In genomic region chr19:21012391-21012790, GRCm38 (mm10) we compare ENCODE assay signal across 25 mouse cellular contexts. TPM values are rescaled to one million over a fixed set of nuclear protein-coding genes. Genes with fewer than 3 reads are reported as not detected.
A peak's percentile ranks its signal among the peaks of the same experiment; 100 is the strongest.
DNase-seq lines count a peak whose midpoint lies in the region; ATAC-seq and TF ChIP-seq lines count a peak whose summit lies in the region.
"Had no signal": no experiment of that assay in that cellular context is flagged by ENCODE, and none has a peak within 500 bp of the region (broad histone marks: within the 10 kb centered on the region; RNA-seq: fewer than 3 reads in every experiment).

No protein-coding gene starts in this region.

- H3K9ac ChIP-seq in kidney, embryonic 15.5 days = no peak overlapping the region
- no peak overlapping the region for H3K9ac ChIP-seq in liver, adult 2 months (ENCODE audit: low read depth, low read length)
- H3K9ac ChIP-seq in liver, embryonic 11.5 days (ENCODE audit: low read depth, low read length) = no peak overlapping the region
- H3K9ac ChIP-seq: embryonic facial prominence, embryonic 13.5 days; embryonic facial prominence, embryonic 15.5 days; forebrain, embryonic 12.5 days had no signal

- no peaks in the 10 kb centered on the region for H3K4me1 ChIP-seq in kidney, adult 2 months (ENCODE audit: control insufficient read depth, insufficient read depth, low read length)
- H3K4me1 ChIP-seq in kidney, embryonic 15.5 days = no peaks in the 10 kb centered on the region
- peaks cover 6% of the 10 kb centered on the region for H3K4me1 ChIP-seq in liver, adult 2 months (ENCODE audit: control insufficient read depth, insufficient read depth, low read length)
- no peaks in the 10 kb centered on the region for H3K4me1 ChIP-seq in liver, embryonic 11.5 days (replicated peaks; ENCODE audit: control insufficient read depth, insufficient read depth, low read length)
- H3K4me1 ChIP-seq: embryonic facial prominence, embryonic 13.5 days; embryonic facial prominence, embryonic 15.5 days; forebrain, embryonic 10.5 days; forebrain, embryonic 12.5 days had no signal

- ATAC-seq in kidney, embryonic 15.5 days (replicated peaks; ENCODE audit: low FRiP score) = no peak
- no peak for ATAC-seq in liver, embryonic 11.5 days (replicated peaks; ENCODE audit: low FRiP score)
- ATAC-seq: forebrain, embryonic 14.5 days had no signal

- TF ChIP-seq POLR2A in kidney, adult 2 months (IDR thresholded peaks at IDR 0.05; ENCODE audit: low read depth, low read length) = no peak
- TF ChIP-seq POLR2A in liver, adult 2 months (IDR thresholded peaks at IDR 0.05; ENCODE audit: extremely low read depth, insufficient read depth, low read length) = no peak

- no peaks in the 10 kb centered on the region for H3K79me2 ChIP-seq in liver, adult 2 months (ENCODE audit: control insufficient read depth, insufficient read depth, low read length)

- H3K27ac ChIP-seq in kidney, adult 2 months (ENCODE audit: insufficient read depth, low read depth, low read length) = no peak overlapping the region
- H3K27ac ChIP-seq in kidney, embryonic 15.5 days = no peak overlapping the region
- no peak overlapping the region for H3K27ac ChIP-seq in liver, adult 2 months (replicated peaks; ENCODE audit: insufficient read depth, low read depth, low read length)
- H3K27ac ChIP-seq in liver, embryonic 11.5 days (ENCODE audit: low read depth, low read length) = no peak overlapping the region
- H3K27ac ChIP-seq: embryonic facial prominence, embryonic 13.5 days; embryonic facial prominence, embryonic 15.5 days; forebrain, embryonic 10.5 days; forebrain, embryonic 12.5 days had no signal

- H3K36me3 ChIP-seq in kidney, adult 2 months (ENCODE audit: control insufficient read depth, insufficient read depth, low read length) = no peaks in the 10 kb centered on the region
- H3K36me3 ChIP-seq in kidney, embryonic 15.5 days = no peaks in the 10 kb centered on the region
- H3K36me3 ChIP-seq in liver, adult 2 months (ENCODE audit: control insufficient read depth, insufficient read depth, low read length) = no peaks in the 10 kb centered on the region
- H3K36me3 ChIP-seq in liver, embryonic 11.5 days (ENCODE audit: control insufficient read depth, insufficient read depth, low read length) = no peaks in the 10 kb centered on the region
- H3K36me3 ChIP-seq: embryonic facial prominence, embryonic 13.5 days; embryonic facial prominence, embryonic 15.5 days; forebrain, embryonic 10.5 days; forebrain, embryonic 12.5 days had no signal

- peak; percentile 69 for DNase-seq in kidney, adult 2 months
- no peak for DNase-seq in kidney, postnatal 25 days
- peak; percentile 66 for DNase-seq in kidney, adult 9 months
- DNase-seq in liver, adult 2 months (ENCODE audit: extremely low read depth, low read depth, low spot score) = peak; percentile 70
- no peak for DNase-seq in liver, embryonic 11.5 days (ENCODE audit: low spot score)
- DNase-seq: adrenal gland, adult 2 months; adrenal gland, postnatal 10 days; adrenal gland, postnatal 25 days; cerebellum, adult 11 months; cerebellum, adult 18-20 months; cerebellum, adult 8-10 months; cerebellum, adult 9-11 months; cerebellum, postnatal 14 days; cerebellum, postnatal 36 days; embryo, embryonic 11 days had no signal

- WGBS in kidney, adult 2 months = 72% methylated on average over 8 of the region's 10 CpGs
- WGBS in kidney, embryonic 15.5 days = 91% methylated on average over 9 of the region's 10 CpGs
- 54% methylated on average over 9 of the region's 10 CpGs for WGBS in liver, adult 2 months
- WGBS in liver, embryonic 11.5 days = 91% methylated on average over 8 of the region's 10 CpGs

- no peak overlapping the region for H3K4me2 ChIP-seq in kidney, embryonic 15.5 days
- H3K4me2 ChIP-seq in liver, embryonic 11.5 days = no peak overlapping the region
- H3K4me2 ChIP-seq: embryonic facial prominence, embryonic 13.5 days; embryonic facial prominence, embryonic 15.5 days; forebrain, embryonic 12.5 days had no signal

- no peaks in the 10 kb centered on the region for H3K27me3 ChIP-seq in kidney, adult 2 months (replicated peaks; ENCODE audit: control insufficient read depth, insufficient read depth, low read length)
- no peaks in the 10 kb centered on the region for H3K27me3 ChIP-seq in kidney, embryonic 15.5 days
- no peaks in the 10 kb centered on the region for H3K27me3 ChIP-seq in liver, adult 2 months (ENCODE audit: control insufficient read depth, insufficient read depth, low read length)
- H3K27me3 ChIP-seq in liver, embryonic 11.5 days (replicated peaks; ENCODE audit: control insufficient read depth, insufficient read depth, low read length) = no peaks in the 10 kb centered on the region
- H3K27me3 ChIP-seq: embryonic facial prominence, embryonic 13.5 days; embryonic facial prominence, embryonic 15.5 days; forebrain, embryonic 12.5 days had no signal

- no peak for TF ChIP-seq CTCF in kidney, adult 2 months (conservative IDR thresholded peaks at IDR 0.05; ENCODE audit: insufficient read depth, insufficient read length, low read depth, low read length)
- TF ChIP-seq CTCF in liver, adult 2 months (IDR thresholded peaks at IDR 0.05; ENCODE audit: low read depth, low read length) = no peak

- H3K9me3 ChIP-seq in kidney, embryonic 15.5 days (replicated peaks) = no peaks in the 10 kb centered on the region
- no peaks in the 10 kb centered on the region for H3K9me3 ChIP-seq in liver, embryonic 11.5 days (ENCODE audit: control insufficient read depth, low read length)
- H3K9me3 ChIP-seq: embryonic facial prominence, embryonic 15.5 days; forebrain, embryonic 10.5 days; forebrain, embryonic 12.5 days had no signal

- no peak overlapping the region for H3K4me3 ChIP-seq in kidney, adult 2 months (ENCODE audit: insufficient read depth, low read depth, low read length)
- H3K4me3 ChIP-seq in kidney, embryonic 15.5 days (replicated peaks) = no peak overlapping the region
- H3K4me3 ChIP-seq in liver, adult 2 months (ENCODE audit: insufficient read depth, low read depth, low read length) = no peak overlapping the region
- no peak overlapping the region for H3K4me3 ChIP-seq in liver, embryonic 11.5 days (ENCODE audit: low read depth, low read length)
- H3K4me3 ChIP-seq: embryonic facial prominence, embryonic 13.5 days; embryonic facial prominence, embryonic 15.5 days; erythroblast, embryonic 14.5 days; forebrain, embryonic 10.5 days; forebrain, embryonic 12.5 days had no signal

RNA-seq across cellular contexts. Expression of gene Tmc1, which starts 58.4 kb away (rescaled TPM):
- polyA plus RNA-seq in kidney, adult 2 months (2012; rRNA removed) = 0.04 and 0.08 TPM in 2 replicates
- 0.08 TPM in 1 of 2 replicates, not detected in the other for polyA plus RNA-seq in kidney, embryonic 15.5 days (2015; fragmentation: Nextera tagmentation; extraction: Ambion mirVana)
- not detected in 2 replicates for total RNA-seq in liver, adult 2 months (2014; rRNA removed)
- not detected in 2 replicates for polyA plus RNA-seq in liver, adult 2 months (2012; rRNA removed)
- polyA plus RNA-seq in liver, embryonic 11.5 days (2014; fragmentation: Nextera tagmentation; extraction: Ambion mirVana) = 0.04 and 0.13 TPM in 2 replicates
- total RNA-seq: adrenal gland, adult 2 months; common myeloid progenitor, adult 5-6 weeks; MEL had no signal
- polyA plus RNA-seq: C2C12; erythroblast, embryonic 14.5 days; forebrain, embryonic 14.5 days had no signal

Comparison
In these comparisons a context has a peak if more than half of its experiments do, and no peak if none do; other contexts are left out.
1. DNase-seq: peak in kidney, adult 2 months (single experiment), kidney, adult 9 months (single experiment) and liver, adult 2 months (single experiment); none in kidney, postnatal 25 days (0 of 2) and liver, embryonic 11.5 days (single experiment).